Mouse (Mus musculus): ENCODE measurements around the gene Ppy. TPM values are rescaled to one million over a fixed set of nuclear protein-coding genes. Genes with fewer than 3 reads are reported as not detected.

Gene Ppy
- polyA plus RNA-seq, 2 experiments, result not detected

DNA sequence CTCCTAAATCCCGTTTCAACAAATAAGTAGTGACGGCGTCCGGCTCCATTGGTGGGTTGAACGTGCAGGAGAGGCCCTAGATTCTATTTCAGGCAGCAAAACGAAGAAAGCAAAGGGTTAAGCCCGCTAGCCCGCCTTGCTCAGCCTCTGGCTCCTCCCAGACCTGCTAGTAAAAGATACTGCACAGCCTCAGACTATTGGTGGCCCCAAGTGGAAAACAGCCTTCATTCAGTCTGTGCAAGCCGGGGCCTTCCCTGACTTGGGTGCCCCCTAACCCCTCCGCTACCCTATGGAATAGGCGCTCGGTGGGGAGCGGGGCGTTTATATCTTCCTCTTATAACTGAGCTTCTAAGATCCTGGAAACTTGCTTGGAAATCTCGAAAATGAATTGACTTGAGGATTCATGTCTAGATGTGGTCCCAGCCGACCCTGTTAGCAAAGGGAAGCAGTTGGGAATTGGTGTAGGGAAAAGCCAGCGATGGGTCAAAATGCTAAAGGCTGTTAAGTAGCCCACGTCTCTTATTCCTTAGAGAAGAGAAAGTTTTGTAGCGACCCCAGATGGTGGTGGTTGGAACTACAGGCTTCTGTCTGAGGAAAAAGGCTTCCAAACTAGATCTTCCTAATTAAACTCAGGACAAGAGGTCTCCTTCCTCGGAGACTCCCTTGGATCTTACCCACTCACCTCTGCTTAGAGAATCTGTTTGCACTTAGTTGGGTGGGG is 11.9 kb downstream of the Ppy start:
- peak overlapping the region; percentile 95 for H3K27ac ChIP-seq
- peaks cover 17 to 29% of the 10 kb centered on the region in 2 experiments for H3K4me1 ChIP-seq (replicated peaks; ENCODE audit: control insufficient read depth in 2 of 2, insufficient read depth in 2 of 2, low read length in 1 of 2)
- H3K4me3 ChIP-seq (ENCODE audit: insufficient read depth in 1 of 2, low read depth in 2 of 2, low read length in 2 of 2), result peak overlapping the region; percentile 92 to 95
- TF ChIP-seq CTCF (IDR thresholded peaks at IDR 0.05; ENCODE audit: low read depth) (peak; percentile 72), EP300 (IDR thresholded peaks at IDR 0.05; ENCODE audit: low read depth) (peak; percentile 73)
- peaks cover 2% of the 10 kb centered on the region; the same call in 1 of the 2 replicates for H3K36me3 ChIP-seq (replicated peaks; ENCODE audit: control insufficient read depth, insufficient read depth, low read depth)
- peak overlapping the region; percentile 90 for H3K4me2 ChIP-seq (ENCODE audit: low read depth)
- WGBS (ENCODE audit: insufficient replicate concordance), result 1% methylated on average over 20 of the region's 20 CpGs
- H3K9ac ChIP-seq (replicated peaks), result peak overlapping the region; percentile 98
- DNase-seq (ENCODE audit: low read depth in 3 of 3, low spot score in 3 of 3) (peak; percentile 88 to 90 (median 89)), ATAC-seq (ENCODE audit: insufficient read depth) (peak; percentile 85)
- H3K9me3 ChIP-seq (ENCODE audit: control insufficient read depth, low read length), result no peaks in the 10 kb centered on the region
- no peaks in the 10 kb centered on the region for H3K27me3 ChIP-seq (ENCODE audit: control insufficient read depth, insufficient read depth, low read length)

DNA sequence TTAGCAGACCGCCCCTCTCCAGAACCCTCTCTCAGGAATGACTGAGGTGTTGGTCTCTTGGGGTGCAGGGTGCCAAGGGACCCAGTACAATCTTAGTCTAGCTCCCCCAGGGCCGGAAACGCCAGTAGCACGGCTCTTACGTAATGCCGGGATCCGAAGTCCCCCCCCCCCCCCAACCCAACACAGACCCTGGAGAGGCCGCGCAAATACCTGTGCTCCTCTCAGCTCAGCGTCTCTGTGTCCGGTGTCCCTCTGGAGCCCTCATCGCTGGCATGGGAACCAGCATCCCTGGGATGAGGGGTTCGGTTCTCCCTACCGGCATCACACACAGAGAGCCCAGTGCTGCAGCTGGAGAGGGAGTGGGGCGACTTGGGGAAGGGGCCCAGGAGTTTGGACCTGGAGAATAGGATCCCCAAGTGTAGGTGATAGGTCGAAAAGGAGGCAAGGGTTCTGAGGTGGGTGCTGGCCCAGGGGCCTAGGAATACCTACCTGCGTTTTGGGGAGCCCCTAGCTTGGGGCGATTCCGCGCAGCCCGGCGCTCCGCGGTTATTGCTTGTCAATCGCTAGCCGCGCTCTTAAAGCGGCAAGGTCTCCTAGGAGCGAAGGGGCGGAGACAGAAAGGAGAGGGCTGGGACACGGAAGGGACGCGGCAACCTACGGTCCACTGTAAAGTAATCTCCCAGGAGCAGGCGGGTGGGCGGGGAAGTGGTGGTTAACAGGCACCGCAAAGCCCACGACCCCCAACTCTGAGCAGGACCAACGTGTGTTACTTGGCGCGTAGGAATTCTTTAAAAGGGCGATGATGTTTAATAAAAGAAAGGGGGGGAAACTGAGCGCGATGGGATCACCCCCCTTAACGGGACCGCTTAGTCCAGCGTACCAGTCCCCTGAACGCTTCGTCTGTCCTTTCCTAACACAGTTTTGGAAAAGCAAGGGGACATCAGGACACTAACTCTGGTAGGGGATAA is 12.9 kb downstream of the Ppy start, which contains the start of gene Mpp2:
Gene Mpp2 (minus strand): TSS at position 585 of the 968 bp plus-strand sequence.
- no peaks in the 10 kb centered on the region for H3K27me3 ChIP-seq (ENCODE audit: control insufficient read depth, insufficient read depth, low read length)
- peak within 1 kb of the TSS; percentile 98 for H3K9ac ChIP-seq (replicated peaks)
- H3K9me3 ChIP-seq (ENCODE audit: control insufficient read depth, low read length), result no peaks in the 10 kb centered on the region
- under 1% methylated on average over 49 of the region's 49 CpGs for WGBS (ENCODE audit: insufficient replicate concordance)
- H3K27ac ChIP-seq, result peak within 1 kb of the TSS; percentile 95
- H3K4me1 ChIP-seq (replicated peaks; ENCODE audit: control insufficient read depth in 2 of 2, insufficient read depth in 2 of 2, low read length in 1 of 2), result peaks cover 10 to 22% of the 10 kb centered on the region in 2 experiments
- H3K4me2 ChIP-seq (ENCODE audit: low read depth), result peak within 1 kb of the TSS; percentile 90
- DNase-seq (ENCODE audit: low read depth in 3 of 3, low spot score in 3 of 3), result peak; percentile 87 to 90 (median 89)
- H3K36me3 ChIP-seq (replicated peaks; ENCODE audit: control insufficient read depth, insufficient read depth, low read depth), result peaks cover 2% of the 10 kb centered on the region; the same call in 1 of the 2 replicates
- TF ChIP-seq CTCF (IDR thresholded peaks at IDR 0.05; ENCODE audit: low read depth) (no peak), EP300 (IDR thresholded peaks at IDR 0.05; ENCODE audit: low read depth) (peak; percentile 50)
- ATAC-seq (ENCODE audit: insufficient read depth), result peak; percentile 82
- peak within 1 kb of the TSS; percentile 92 to 95 for H3K4me3 ChIP-seq (ENCODE audit: insufficient read depth in 1 of 2, low read depth in 2 of 2, low read length in 2 of 2)

DNA sequence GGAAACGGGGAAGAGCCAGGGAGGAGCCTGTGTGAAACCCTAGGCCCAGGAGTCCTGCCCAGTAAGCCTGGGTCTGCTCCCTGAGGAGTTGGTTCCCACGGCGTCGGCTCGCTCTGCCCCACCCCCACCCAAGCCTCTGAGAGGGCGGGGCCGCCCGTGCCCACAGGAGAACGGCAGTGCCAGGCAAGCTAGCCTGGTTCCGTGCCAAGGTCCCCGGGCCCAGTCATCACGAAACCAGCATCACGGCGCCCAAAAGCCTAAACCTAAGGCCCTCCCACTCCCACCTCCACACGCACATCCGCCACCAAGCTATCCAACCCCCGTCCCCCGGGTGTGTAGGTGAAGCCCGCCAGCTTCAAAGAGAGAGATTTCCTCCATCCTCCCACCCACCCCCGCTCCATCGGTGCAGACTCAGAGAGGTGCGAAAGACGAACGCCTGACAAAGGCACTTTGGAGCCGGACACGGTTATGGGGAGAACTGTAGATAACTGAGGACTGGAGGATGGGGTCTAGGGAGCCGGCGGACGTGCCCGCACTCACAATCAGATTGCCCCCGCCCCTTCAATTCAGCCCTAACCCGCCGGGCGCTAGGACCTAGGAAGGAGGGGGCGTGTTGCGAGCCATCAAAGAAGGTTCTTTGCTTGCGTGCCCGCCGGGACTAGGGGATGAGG is 13.9 kb downstream of the Ppy start:
- Histone ChIP-seq H3K9me3 (ENCODE audit: control insufficient read depth, low read length) (no peaks in the 10 kb centered on the region), H3K27ac (peak overlapping the region; percentile 95), H3K36me3 (replicated peaks; ENCODE audit: control insufficient read depth, insufficient read depth, low read depth) (peaks cover 2% of the 10 kb centered on the region; the same call in 1 of the 2 replicates), H3K4me1 (replicated peaks; ENCODE audit: control insufficient read depth in 2 of 2, insufficient read depth in 2 of 2, low read length in 1 of 2) (peaks cover 14 to 25% of the 10 kb centered on the region in 2 experiments), H3K4me2 (ENCODE audit: low read depth) (peak overlapping the region; percentile 90), H3K9ac (replicated peaks) (peak overlapping the region; percentile 98), H3K4me3 (ENCODE audit: insufficient read depth in 1 of 2, low read depth in 2 of 2, low read length in 2 of 2) (peak overlapping the region; percentile 92 to 95), H3K27me3 (ENCODE audit: control insufficient read depth, insufficient read depth, low read length) (no peaks in the 10 kb centered on the region)
- WGBS (ENCODE audit: insufficient replicate concordance), result under 1% methylated on average over 39 of the region's 39 CpGs
- ATAC-seq (ENCODE audit: insufficient read depth) (peak; percentile 27; the same call in 1 of the 2 replicates), DNase-seq (ENCODE audit: low read depth in 3 of 3, low spot score in 3 of 3) (peak in 1 of 3 experiments; percentile 58)
- TF ChIP-seq EP300 (IDR thresholded peaks at IDR 0.05; ENCODE audit: low read depth) (no peak), CTCF (IDR thresholded peaks at IDR 0.05; ENCODE audit: low read depth) (no peak; the same call in 1 of the 2 replicates)

DNA sequence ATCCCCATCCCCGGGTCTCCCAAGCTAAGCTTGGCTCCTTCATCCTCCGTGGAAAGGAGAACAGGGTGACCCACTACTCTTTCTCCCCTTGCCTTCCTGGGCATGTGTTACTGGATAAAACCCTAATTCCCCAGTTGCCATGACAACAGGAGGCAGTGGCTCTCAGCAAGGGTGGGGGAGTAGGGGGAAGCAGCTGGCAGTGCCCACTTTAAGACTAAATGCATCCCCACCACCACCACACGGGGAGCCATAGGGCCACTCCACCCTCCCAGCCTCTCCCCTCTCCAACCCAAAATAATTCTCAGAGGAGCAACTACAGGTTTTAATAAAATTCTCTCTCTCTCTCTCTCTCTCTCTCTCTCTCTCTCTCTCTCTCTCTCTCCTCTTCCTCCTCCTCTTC is 14.8 kb downstream of the Ppy start:
- peaks cover 2% of the 10 kb centered on the region; the same call in 1 of the 2 replicates for H3K36me3 ChIP-seq (replicated peaks; ENCODE audit: control insufficient read depth, insufficient read depth, low read depth)
- peak overlapping the region; percentile 92 to 95 for H3K4me3 ChIP-seq (ENCODE audit: insufficient read depth in 1 of 2, low read depth in 2 of 2, low read length in 2 of 2)
- H3K9ac ChIP-seq (replicated peaks), result peak overlapping the region; percentile 98
- H3K27ac ChIP-seq, result no peak overlapping the region; the same call in 1 of the 2 replicates
- 22% methylated on average over 3 of the region's 3 CpGs for WGBS (ENCODE audit: insufficient replicate concordance)
- peak; percentile 48 for TF ChIP-seq CTCF (IDR thresholded peaks at IDR 0.05; ENCODE audit: low read depth)
- no peak for TF ChIP-seq EP300 (IDR thresholded peaks at IDR 0.05; ENCODE audit: low read depth)
- no peak for ATAC-seq (ENCODE audit: insufficient read depth)
- H3K9me3 ChIP-seq (ENCODE audit: control insufficient read depth, low read length), result no peaks in the 10 kb centered on the region
- H3K27me3 ChIP-seq (ENCODE audit: control insufficient read depth, insufficient read depth, low read length), result no peaks in the 10 kb centered on the region
- peaks cover 16 to 25% of the 10 kb centered on the region in 2 experiments for H3K4me1 ChIP-seq (replicated peaks; ENCODE audit: control insufficient read depth in 2 of 2, insufficient read depth in 2 of 2, low read length in 1 of 2)
- DNase-seq (ENCODE audit: low read depth in 3 of 3, low spot score in 3 of 3), result no peak
- H3K4me2 ChIP-seq (ENCODE audit: low read depth), result peak overlapping the region; percentile 90

Data from liver, embryonic 14.5 days (tissue).